Mouse (Mus musculus) thymus, adult 2 months (tissue): Measurements from ENCODE around the gene Taf8. TPM values are rescaled to one million over a fixed set of nuclear protein-coding genes. Genes with fewer than 3 reads are reported as not detected.

ENCODE experiments used
- DNase-seq: peaks from one replicate; pipeline ENCODE4 v3.0.0; 2021
- H3K27ac ChIP-seq: fragments of 200-500 bp; 2 replicates; pipeline ENCODE4 v1.5.1; 2012; ENCODE audit warnings: low read length, control low read depth; ENCODE audit not compliant: control insufficient read depth, insufficient read depth
- H3K27me3 ChIP-seq: fragments of 200-500 bp; 2 replicates; pipeline ENCODE4 v1.6.1; 2012; ENCODE audit warnings: mild to moderate bottlenecking, low read length, moderate library complexity, mixed read lengths; ENCODE audit not compliant: control insufficient read depth, insufficient read depth
- H3K36me3 ChIP-seq: fragments of 200-500 bp; 2 replicates; pipeline ENCODE4 v1.6.1; 2012; ENCODE audit warnings: mild to moderate bottlenecking, low read length, moderate library complexity; ENCODE audit not compliant: control insufficient read depth, insufficient read depth
- H3K4me1 ChIP-seq: fragments of 200-500 bp; replicated peaks from 2 replicates; pipeline ENCODE4 v1.6.1; 2012; ENCODE audit warnings: low read length; ENCODE audit not compliant: control insufficient read depth, insufficient read depth
- H3K4me3 ChIP-seq: fragments of 200-500 bp; 2 replicates; pipeline ENCODE4 v1.5.1; 2012; ENCODE audit warnings: mild to moderate bottlenecking, low read length, control low read depth, moderate library complexity; ENCODE audit not compliant: control insufficient read depth, insufficient read depth
- CTCF ChIP-seq: fragments of 200-500 bp; IDR thresholded peaks from 2 replicates; pipeline ENCODE4 v1.5.1; 2012; ENCODE audit warnings: mild to moderate bottlenecking, control low read depth, low read length, moderate library complexity, borderline replicate concordance; ENCODE audit not compliant: control insufficient read depth, poor library complexity, insufficient read depth; ENCODE audit errors: extremely low read depth
- POLR2A ChIP-seq: fragments of 200-500 bp; IDR thresholded peaks from 2 replicates; pipeline ENCODE4 v1.6.1; 2012; ENCODE audit warnings: mild to moderate bottlenecking, low read length, control low read depth, moderate library complexity; ENCODE audit not compliant: control insufficient read depth, poor library complexity, insufficient read depth; ENCODE audit errors: extremely low read depth
- WGBS: fragments of 180-500 bp; shearing (Covaris S2); methylation state at CpG from one replicate; pipeline ENCODE4 v1.1.7; 2018; 5-methylcytosine and 5-hydroxymethylcytosine counted together
- polyA plus RNA-seq: library from polyadenylated mRNA; depleted of rRNA; stranded (reverse); fragments of >200 nt; gene quantifications from 2 replicates; pipeline ENCODE4 v1.2.3, GENCODE M21; 2012

Gene Taf8
- polyA plus RNA-seq, 1 experiment = 74.3 TPM

- Histone ChIP-seq H3K4me3 (no peak overlapping the region), H3K27me3 (no peaks in the 10 kb centered on the region), H3K36me3 (no peaks in the 10 kb centered on the region), H3K27ac (no peak overlapping the region), H3K4me1 (peaks cover 26% of the 10 kb centered on the region)
- TF ChIP-seq CTCF = no peak
- TF ChIP-seq POLR2A = no peak
- DNase-seq = no peak
- WGBS = 97% methylated on average over 11 of the region's 11 CpGs
These were observed 37.1 kb downstream of the Taf8 start for GRCm38 (mm10) chr17:47465016-47465415.

GRCm38 (mm10) chr17:47464248-47464965 is 37.7 kb downstream of the Taf8 start:
- TF ChIP-seq CTCF (no peak), POLR2A (no peak)
- no peak overlapping the region for H3K27ac ChIP-seq
- H3K4me3 ChIP-seq = no peak overlapping the region
- WGBS = 93% methylated on average over 12 of the region's 12 CpGs
- H3K36me3 ChIP-seq = no peaks in the 10 kb centered on the region
- peaks cover 26% of the 10 kb centered on the region for H3K4me1 ChIP-seq
- DNase-seq = no peak
- no peaks in the 10 kb centered on the region for H3K27me3 ChIP-seq

GRCm38 (mm10) chr17:47462728-47463388 is 39.2 kb downstream of the Taf8 start:
- Histone ChIP-seq H3K27ac (no peak overlapping the region), H3K27me3 (no peaks in the 10 kb centered on the region)

DNA sequence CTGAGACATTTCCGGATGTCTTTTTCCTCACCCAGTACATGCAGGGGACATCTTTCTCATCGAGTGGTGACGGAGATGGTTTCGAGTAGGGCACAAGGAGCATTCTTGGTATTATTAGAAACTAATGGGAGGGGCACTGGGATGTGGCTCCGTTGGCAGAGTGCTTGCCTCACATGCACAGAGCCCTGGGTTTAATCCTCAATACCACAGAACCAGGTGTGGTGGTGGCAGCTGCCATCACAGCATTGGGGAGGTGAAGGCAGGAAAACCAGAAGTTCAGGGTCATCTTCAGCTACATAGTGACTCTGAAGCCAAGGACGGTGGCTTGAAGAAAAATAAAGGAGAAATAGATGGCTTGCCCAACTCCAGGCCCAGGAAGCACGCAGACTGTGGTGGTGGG is 39.9 kb downstream of the Taf8 start:
- Histone ChIP-seq H3K27me3 (no peaks in the 10 kb centered on the region), H3K4me3 (no peak overlapping the region), H3K27ac (no peak overlapping the region), H3K36me3 (no peaks in the 10 kb centered on the region), H3K4me1 (peaks cover 27% of the 10 kb centered on the region)
- DNase-seq = no peak
- TF ChIP-seq POLR2A (no peak), CTCF (no peak)
- WGBS = 49% methylated on average over 7 of the region's 7 CpGs

More at GRCm38 (mm10) chr17:47462728-47463388, 39.2 kb downstream of the Taf8 start:
- WGBS = 69% methylated on average over 9 of the region's 9 CpGs
- no peaks in the 10 kb centered on the region for H3K36me3 ChIP-seq
- H3K4me1 ChIP-seq = peaks cover 27% of the 10 kb centered on the region
- TF ChIP-seq CTCF (no peak), POLR2A (no peak)
- no peak for DNase-seq
- no peak overlapping the region for H3K4me3 ChIP-seq

DNA sequence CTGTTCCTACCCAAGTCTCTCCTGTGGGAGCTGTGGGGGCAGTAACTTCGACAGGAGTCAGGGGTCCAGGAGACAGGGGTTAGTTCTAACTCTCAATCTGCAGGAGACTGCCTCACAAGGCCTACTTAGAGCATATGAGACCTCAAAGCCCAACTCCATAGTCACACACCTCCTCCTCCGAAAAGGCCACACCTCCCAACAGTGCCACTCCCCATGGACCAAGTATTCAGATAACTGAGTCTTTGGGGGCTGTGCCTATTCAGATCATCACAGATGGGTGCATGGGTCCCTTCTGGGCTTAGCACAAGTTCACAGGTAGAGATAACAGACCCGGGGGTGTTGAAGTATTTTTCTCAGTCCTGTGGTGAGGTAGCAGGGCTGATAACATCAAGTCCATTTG is 40.4 kb downstream of the Taf8 start:
- Histone ChIP-seq H3K4me1 (peaks cover 27% of the 10 kb centered on the region), H3K4me3 (no peak overlapping the region), H3K27me3 (no peaks in the 10 kb centered on the region), H3K36me3 (no peaks in the 10 kb centered on the region), H3K27ac (no peak overlapping the region)
- TF ChIP-seq CTCF (no peak), POLR2A (no peak)
- 75% methylated on average over 3 of the region's 3 CpGs for WGBS
- DNase-seq = no peak

DNA sequence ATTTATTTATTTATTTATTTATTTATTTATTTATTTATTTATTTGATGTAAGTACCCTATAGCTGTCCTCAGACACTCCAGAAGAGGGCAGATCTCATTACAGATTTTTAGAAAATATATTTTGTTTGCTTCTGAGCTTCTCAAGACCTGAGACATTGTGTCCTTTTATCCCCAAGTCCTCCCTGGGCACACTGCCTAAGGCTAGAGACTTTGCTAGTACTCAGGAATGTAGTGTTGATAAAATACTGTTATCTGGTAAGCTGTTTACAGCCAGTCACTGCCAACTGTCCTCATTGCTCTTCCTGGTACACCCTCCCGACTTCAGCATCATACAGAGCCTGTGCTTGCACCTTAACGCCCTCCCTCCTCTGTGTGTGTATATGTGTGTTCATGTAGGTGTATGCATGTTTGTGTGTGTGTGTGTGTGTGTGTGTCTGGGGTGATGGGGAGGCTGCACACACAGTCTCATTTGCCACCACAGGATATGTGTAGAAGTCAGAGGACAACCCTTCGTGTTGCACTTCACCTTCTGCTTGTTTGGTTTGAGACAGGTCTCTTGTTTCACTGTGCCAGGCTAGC is 42.7 kb downstream of the Taf8 start:
- DNase-seq = no peak

More for the DNA sequence above, 42.7 kb downstream of the Taf8 start:
- Histone ChIP-seq H3K27me3 (no peaks in the 10 kb centered on the region), H3K36me3 (no peaks in the 10 kb centered on the region), H3K27ac (no peak overlapping the region), H3K4me3 (no peak overlapping the region), H3K4me1 (peaks cover 28% of the 10 kb centered on the region)
- TF ChIP-seq POLR2A (no peak), CTCF (no peak)
- 81% methylated on average over 3 of the region's 3 CpGs for WGBS
